Mouse (Mus musculus): ENCODE results near the gene Bglap. TPM values are rescaled to one million over a fixed set of nuclear protein-coding genes. Genes with fewer than 3 reads are reported as not detected.
"Not testable (repeated sequence)": the region's sequence is repeated elsewhere in the genome, so short reads cannot be mapped to it uniquely, and the experiment has no call there.

Bglap gene
- polyA plus RNA-seq, 1 experiment, result 56.2 TPM

GRCm38 (mm10) chr3:88407090-88407489, 22.8 kb upstream of the Bglap start:
- peaks cover 2% of the 10 kb centered on the region; the same call in 1 of the 2 replicates for H3K4me1 ChIP-seq (ENCODE audit: control insufficient read depth, insufficient read depth, low read length)

GRCm38 (mm10) chr3:88403522-88404230, 19.4 kb upstream of the Bglap start:
- no peak for TF ChIP-seq CTCF (IDR thresholded peaks at IDR 0.05; ENCODE audit: control insufficient read depth, insufficient read depth, low read length)
- TF ChIP-seq POLR2A (IDR thresholded peaks at IDR 0.05; ENCODE audit: borderline replicate concordance, control insufficient read depth, low read depth, low read length), result no peak
- no peak overlapping the region for H3K27ac ChIP-seq (ENCODE audit: control insufficient read depth, insufficient read depth, low read depth, low read length, poor library complexity)

More at GRCm38 (mm10) chr3:88407090-88407489, 22.8 kb upstream of the Bglap start:
- WGBS, result 2% methylated on average over 2 of the region's 2 CpGs
- H3K27ac ChIP-seq (ENCODE audit: control insufficient read depth, insufficient read depth, low read depth, low read length, poor library complexity), result no peak overlapping the region
- H3K4me3 ChIP-seq (replicated peaks; ENCODE audit: control insufficient read depth, low read depth, low read length), result no peak overlapping the region
- TF ChIP-seq POLR2A (IDR thresholded peaks at IDR 0.05; ENCODE audit: borderline replicate concordance, control insufficient read depth, low read depth, low read length), result no peak
- peak; percentile 72 for TF ChIP-seq CTCF (IDR thresholded peaks at IDR 0.05; ENCODE audit: control insufficient read depth, insufficient read depth, low read length)

DNA sequence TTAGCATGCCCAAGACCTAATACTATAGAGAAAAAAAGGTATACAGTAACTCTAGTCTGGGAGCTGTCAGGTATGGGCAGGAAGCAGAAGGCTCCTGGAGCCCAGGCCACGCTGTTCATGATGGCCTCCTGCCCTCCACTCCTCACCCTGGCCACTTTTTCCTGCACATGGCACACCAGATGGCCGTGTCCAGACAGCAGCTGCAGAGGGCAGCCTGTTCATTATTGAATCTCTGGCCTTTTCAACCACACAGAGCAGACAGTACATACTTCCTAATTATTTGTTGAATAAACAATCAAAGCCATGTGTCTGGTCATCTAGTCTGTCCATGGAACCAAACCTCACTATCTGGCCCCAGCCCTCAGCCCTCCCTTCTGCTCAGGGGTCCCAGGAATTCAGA, 14.4 kb upstream of the Bglap start:
- TF ChIP-seq POLR2A (IDR thresholded peaks at IDR 0.05; ENCODE audit: borderline replicate concordance, control insufficient read depth, low read depth, low read length), result no peak
- no peak for TF ChIP-seq CTCF (IDR thresholded peaks at IDR 0.05; ENCODE audit: control insufficient read depth, insufficient read depth, low read length)
- WGBS, result 90% methylated on average over 2 of the region's 2 CpGs
- Histone ChIP-seq H3K4me3 (replicated peaks; ENCODE audit: control insufficient read depth, low read depth, low read length) (no peak overlapping the region), H3K27ac (ENCODE audit: control insufficient read depth, insufficient read depth, low read depth, low read length, poor library complexity) (no peak overlapping the region), H3K4me1 (ENCODE audit: control insufficient read depth, insufficient read depth, low read length) (peaks cover 1% of the 10 kb centered on the region; the same call in 1 of the 2 replicates)

More at GRCm38 (mm10) chr3:88403522-88404230, 19.4 kb upstream of the Bglap start:
- Histone ChIP-seq H3K4me3 (replicated peaks; ENCODE audit: control insufficient read depth, low read depth, low read length) (no peak overlapping the region), H3K4me1 (ENCODE audit: control insufficient read depth, insufficient read depth, low read length) (no peaks in the 10 kb centered on the region; the same call in 1 of the 2 replicates)
- 76% methylated on average over 10 of the region's 10 CpGs for WGBS

DNA sequence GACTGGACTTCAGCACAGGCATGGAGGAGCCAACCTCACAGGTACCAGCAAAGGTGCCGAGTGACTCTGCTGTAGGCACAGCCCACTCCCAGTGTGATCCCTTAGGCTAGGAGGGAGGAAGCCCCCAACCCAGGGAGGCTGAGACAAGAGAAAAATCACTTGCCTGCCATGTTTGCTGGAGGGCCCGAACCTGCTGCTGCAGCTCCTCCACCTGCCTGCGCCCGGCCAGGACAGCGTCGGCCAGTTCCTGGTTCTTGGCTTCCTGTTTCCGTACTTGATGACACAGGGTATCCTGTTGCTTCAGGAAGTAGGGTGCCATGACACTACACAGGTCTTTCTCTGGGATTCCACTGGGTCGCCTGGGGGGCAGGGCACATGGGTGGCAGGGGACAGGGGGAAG, 11.5 kb upstream of the Bglap start:
- peak overlapping the region; percentile 38 for H3K4me3 ChIP-seq (replicated peaks; ENCODE audit: control insufficient read depth, low read depth, low read length)
- peak overlapping the region; percentile 52 for H3K27ac ChIP-seq (ENCODE audit: control insufficient read depth, insufficient read depth, low read depth, low read length, poor library complexity)
- H3K4me1 ChIP-seq (ENCODE audit: control insufficient read depth, insufficient read depth, low read length), result peaks cover 1% of the 10 kb centered on the region; the same call in 1 of the 2 replicates
- 61% methylated on average over 8 of the region's 8 CpGs for WGBS
- TF ChIP-seq CTCF (IDR thresholded peaks at IDR 0.05; ENCODE audit: control insufficient read depth, insufficient read depth, low read length), result no peak
- peak; percentile 29; the same call in 1 of the 2 replicates for TF ChIP-seq POLR2A (IDR thresholded peaks at IDR 0.05; ENCODE audit: borderline replicate concordance, control insufficient read depth, low read depth, low read length)

DNA sequence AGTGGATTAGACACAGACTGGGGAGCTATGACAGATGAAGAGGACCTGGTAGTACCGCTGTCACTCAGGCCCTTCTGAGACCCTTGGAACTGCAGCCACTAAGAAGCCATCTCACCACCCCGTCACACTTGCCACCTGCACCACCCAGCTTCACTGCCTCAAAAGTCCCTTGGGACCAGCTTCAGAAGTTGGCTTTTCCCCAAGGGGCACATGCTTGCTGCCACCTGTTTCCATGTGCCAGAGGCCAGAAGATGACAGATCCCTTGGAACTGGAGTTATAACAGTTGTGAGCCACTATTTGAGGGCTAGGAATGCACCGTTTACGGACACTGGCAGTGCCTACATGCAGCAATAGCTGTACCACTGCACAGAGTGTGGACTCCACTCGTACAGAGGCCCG, 11.0 kb upstream of the Bglap start:
- peak overlapping the region; percentile 52 for H3K27ac ChIP-seq (ENCODE audit: control insufficient read depth, insufficient read depth, low read depth, low read length, poor library complexity)
- peaks cover 1% of the 10 kb centered on the region; the same call in 1 of the 2 replicates for H3K4me1 ChIP-seq (ENCODE audit: control insufficient read depth, insufficient read depth, low read length)
- TF ChIP-seq CTCF (IDR thresholded peaks at IDR 0.05; ENCODE audit: control insufficient read depth, insufficient read depth, low read length) (no peak), POLR2A (IDR thresholded peaks at IDR 0.05; ENCODE audit: borderline replicate concordance, control insufficient read depth, low read depth, low read length) (no peak)
- peak overlapping the region; percentile 38 for H3K4me3 ChIP-seq (replicated peaks; ENCODE audit: control insufficient read depth, low read depth, low read length)
- WGBS, result 77% methylated on average over 6 of the region's 6 CpGs

DNA sequence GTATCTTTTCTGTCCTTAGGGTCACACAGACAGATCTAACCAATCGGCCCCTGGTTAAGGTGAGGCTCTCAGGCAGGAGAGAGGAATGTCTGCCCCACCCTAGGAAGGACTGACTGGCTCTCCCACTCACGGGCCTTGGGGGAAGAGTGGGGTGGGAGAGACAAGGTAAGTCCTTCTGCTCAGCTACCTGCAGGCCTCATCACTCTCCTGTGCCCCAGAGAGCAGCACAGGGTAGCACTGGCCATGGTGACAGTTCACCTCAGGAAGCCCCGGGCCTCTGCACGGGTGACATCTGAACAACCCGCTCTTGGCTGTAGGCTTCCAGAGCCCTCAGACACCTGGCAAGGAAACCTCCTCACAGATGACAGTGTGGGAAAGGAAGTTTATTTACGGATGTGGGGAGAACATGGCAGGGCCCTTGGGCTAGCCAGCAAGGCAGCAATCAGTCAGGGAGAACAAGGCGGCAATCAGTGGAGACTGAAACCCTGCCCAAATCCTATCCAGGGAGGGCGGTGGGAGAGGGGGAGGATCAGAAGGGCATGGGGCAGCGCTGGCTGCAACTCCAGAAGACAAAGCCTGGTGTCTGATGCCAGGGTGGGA, 9.6 kb upstream of the Bglap start:
- Histone ChIP-seq H3K27ac (ENCODE audit: control insufficient read depth, insufficient read depth, low read depth, low read length, poor library complexity) (no peak overlapping the region), H3K4me1 (ENCODE audit: control insufficient read depth, insufficient read depth, low read length) (peaks cover 1% of the 10 kb centered on the region; the same call in 1 of the 2 replicates), H3K4me3 (replicated peaks; ENCODE audit: control insufficient read depth, low read depth, low read length) (no peak overlapping the region)
- TF ChIP-seq POLR2A (IDR thresholded peaks at IDR 0.05; ENCODE audit: borderline replicate concordance, control insufficient read depth, low read depth, low read length) (no peak), CTCF (IDR thresholded peaks at IDR 0.05; ENCODE audit: control insufficient read depth, insufficient read depth, low read length) (no peak)
- WGBS, result 78% methylated on average over 9 of the region's 9 CpGs

DNA sequence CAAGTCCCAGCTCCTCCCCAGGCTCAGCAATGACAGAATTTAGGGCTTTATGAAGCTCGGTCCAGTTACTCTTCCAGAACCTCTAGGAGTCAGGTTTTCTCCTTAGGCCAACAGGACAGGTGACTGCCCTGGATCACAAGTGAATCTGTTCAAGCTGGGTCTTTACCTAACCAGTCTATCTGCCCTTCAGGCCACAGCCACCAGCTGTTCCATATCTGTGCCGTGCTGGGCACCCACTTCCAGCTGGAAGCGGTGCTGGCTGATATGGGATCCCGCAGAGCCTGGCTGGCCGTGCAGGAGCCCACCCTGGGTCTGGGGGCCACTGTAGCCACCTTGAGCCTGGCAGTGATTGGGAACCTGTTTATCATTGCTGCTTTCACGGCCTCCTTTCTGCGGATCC, 1.9 kb downstream of the Bglap start:
- H3K4me1 ChIP-seq (ENCODE audit: control insufficient read depth, insufficient read depth, low read length); H3K4me3 ChIP-seq (replicated peaks; ENCODE audit: control insufficient read depth, low read depth, low read length); H3K27ac ChIP-seq (ENCODE audit: control insufficient read depth, insufficient read depth, low read depth, low read length, poor library complexity): not testable (repeated sequence)
- WGBS, result 61% methylated on average over 3 of the region's 7 CpGs

DNA sequence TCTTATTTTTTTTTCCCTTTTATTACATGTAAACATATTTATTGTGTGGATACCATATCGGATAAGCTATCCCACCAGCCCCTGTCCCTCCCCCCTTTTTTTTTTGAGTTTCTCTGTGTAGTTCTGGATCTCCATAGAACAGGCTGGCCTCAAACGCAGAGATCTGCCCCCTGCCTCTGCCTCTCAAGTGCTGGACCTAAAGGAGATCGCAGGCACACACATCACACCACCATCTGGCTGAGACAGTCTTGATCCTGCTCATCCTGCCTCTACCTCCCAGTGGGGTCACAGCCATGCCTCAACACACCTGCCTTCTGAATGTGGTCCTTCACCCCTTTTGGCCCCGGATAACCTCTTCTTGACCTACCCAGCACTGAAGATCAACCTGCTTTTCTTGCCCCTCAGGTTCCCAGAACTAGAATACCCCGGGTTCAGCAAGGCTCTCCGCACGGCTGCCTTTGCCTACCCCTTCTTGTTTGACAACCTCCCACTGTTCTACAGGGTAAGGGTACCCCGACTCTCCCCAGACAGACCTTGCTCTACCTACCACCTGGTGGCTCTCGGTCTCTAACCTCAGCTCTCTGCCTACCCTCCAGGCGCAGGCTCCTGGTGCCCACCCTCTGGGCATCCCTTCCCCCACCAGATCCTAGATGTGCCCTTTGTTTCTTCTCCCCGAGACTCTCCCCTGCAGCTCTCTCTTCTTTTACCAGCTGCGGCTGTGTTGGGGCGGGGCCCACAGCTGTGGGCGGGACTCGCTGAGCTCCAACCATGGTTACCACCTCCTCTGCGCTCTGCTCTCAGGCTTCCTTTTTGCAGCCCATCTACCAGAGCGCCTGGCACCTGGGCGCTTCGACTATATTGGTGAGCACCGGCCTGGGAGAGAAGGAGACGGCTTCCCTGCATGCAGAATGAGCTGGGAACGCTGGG, 2.6 kb downstream of the Bglap start:
- not testable (repeated sequence) for H3K4me1 ChIP-seq (ENCODE audit: control insufficient read depth, insufficient read depth, low read length); H3K4me3 ChIP-seq (replicated peaks; ENCODE audit: control insufficient read depth, low read depth, low read length); H3K27ac ChIP-seq (ENCODE audit: control insufficient read depth, insufficient read depth, low read depth, low read length, poor library complexity)
- WGBS, result 19% methylated on average over 20 of the region's 22 CpGs

GRCm38 (mm10) chr3:88378599-88378998, 5.7 kb downstream of the Bglap start, which contains the start of gene Bglap2:
Gene Bglap2, minus strand, starts transcription at chr3:88378699.
- WGBS, result 61% methylated on average over 5 of the region's 5 CpGs
- not testable (repeated sequence) for H3K27ac ChIP-seq (ENCODE audit: control insufficient read depth, insufficient read depth, low read depth, low read length, poor library complexity); H3K4me3 ChIP-seq (replicated peaks; ENCODE audit: control insufficient read depth, low read depth, low read length); H3K4me1 ChIP-seq (ENCODE audit: control insufficient read depth, insufficient read depth, low read length)

GRCm38 (mm10) chr3:88376644-88377043, 7.6 kb downstream of the Bglap start:
- 69% methylated on average over 7 of the region's 7 CpGs for WGBS
- not testable (repeated sequence) for H3K27ac ChIP-seq (ENCODE audit: control insufficient read depth, insufficient read depth, low read depth, low read length, poor library complexity); H3K4me3 ChIP-seq (replicated peaks; ENCODE audit: control insufficient read depth, low read depth, low read length); H3K4me1 ChIP-seq (ENCODE audit: control insufficient read depth, insufficient read depth, low read length)

DNA sequence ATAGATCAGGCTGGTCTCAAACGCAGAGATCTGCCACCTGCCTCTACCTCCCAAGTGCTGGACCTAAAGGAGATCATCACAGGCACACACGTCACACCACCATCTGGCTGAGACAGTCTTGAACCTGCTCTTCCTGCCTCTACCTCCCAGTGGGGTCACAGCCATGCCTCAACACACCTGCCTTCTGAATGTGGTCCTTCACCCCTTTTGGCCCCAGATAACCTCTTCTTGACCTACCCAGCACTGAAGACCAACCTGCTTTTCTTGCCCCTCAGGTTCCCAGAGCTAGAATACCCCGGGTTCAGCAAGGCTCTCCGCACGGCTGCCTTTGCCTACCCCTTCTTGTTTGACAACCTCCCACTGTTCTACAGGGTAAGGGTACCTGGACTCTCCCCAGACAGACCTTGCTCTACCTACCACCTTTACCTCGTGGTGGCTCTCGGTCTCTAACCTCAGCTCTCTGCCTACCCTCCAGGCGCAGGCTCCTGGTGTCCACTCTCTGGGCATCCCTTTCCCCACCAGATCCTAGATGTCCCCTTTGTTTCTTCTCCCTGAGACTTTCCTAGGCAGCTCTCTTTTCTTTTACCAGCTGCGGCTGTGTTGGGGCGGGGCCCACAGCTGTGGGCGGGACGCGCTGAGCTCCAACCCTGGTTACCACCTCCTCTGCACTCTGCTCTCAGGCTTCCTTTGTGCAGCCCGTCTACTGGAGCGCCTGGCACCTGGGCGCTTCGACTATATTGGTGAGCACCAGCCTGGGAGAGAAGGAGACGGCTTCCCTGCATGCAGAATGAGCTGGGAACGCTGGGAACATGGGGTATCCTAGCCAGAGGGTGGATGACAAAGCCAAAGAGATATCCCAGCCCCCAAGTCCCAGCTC, 8.3 kb downstream of the Bglap start:
- 16% methylated on average over 19 of the region's 19 CpGs for WGBS
- H3K4me1 ChIP-seq (ENCODE audit: control insufficient read depth, insufficient read depth, low read length); H3K27ac ChIP-seq (ENCODE audit: control insufficient read depth, insufficient read depth, low read depth, low read length, poor library complexity); H3K4me3 ChIP-seq (replicated peaks; ENCODE audit: control insufficient read depth, low read depth, low read length): not testable (repeated sequence)
